Mouse (Mus musculus) cerebellum, adult 2 months (tissue): ENCODE measurements at regions not wholly inside any gene's neighbourhood (a gene's known extent, or its start where the extent isn't known, plus 50 kb on each side); places are given as distances from the start of the nearest gene placed in this dataset.

Experiments
- CTCF ChIP-seq: fragments of 200-500 bp; IDR thresholded peaks from 2 replicates; pipeline ENCODE4 v1.5.1; 2011; ENCODE audit warnings: low read depth, mild to moderate bottlenecking, control low read depth, low read length, moderate library complexity, borderline replicate concordance; ENCODE audit not compliant: insufficient read depth
- POLR2A ChIP-seq: fragments of 200-500 bp; IDR thresholded peaks from 2 replicates; pipeline ENCODE4 v1.6.1; 2011; ENCODE audit warnings: low read length, control low read depth, borderline replicate concordance; ENCODE audit not compliant: insufficient read depth

GRCm38 (mm10) chr2:61341254-61341653, 237.1 kb upstream of the Tank start:
- TF ChIP-seq POLR2A (no peak), CTCF (no peak)
